14 mouse cellular contexts compared by ENCODE assay signal in genomic region chr11:20733486-20734030, GRCm38 (mm10). TPM values are rescaled to one million over a fixed set of nuclear protein-coding genes. Genes with fewer than 3 reads are reported as not detected.
DNase-seq lines count a peak whose midpoint lies in the region; ATAC-seq and TF ChIP-seq lines count a peak whose summit lies in the region.
"Had no signal": no experiment of that assay in that cellular context is flagged by ENCODE, and none has a peak within 500 bp of the region (broad histone marks: within the 10 kb centered on the region; RNA-seq: fewer than 3 reads in every experiment).

No protein-coding gene starts in this region.

- no peak overlapping the region for H3K9ac ChIP-seq in heart, embryonic 15.5 days
- H3K9ac ChIP-seq in lung, embryonic 14.5 days, result no peak overlapping the region
- no peak overlapping the region for H3K9ac ChIP-seq in kidney, postnatal 0 days (ENCODE audit: low read depth, low read length)
- H3K9ac ChIP-seq: neural tube, embryonic 12.5 days had no signal

- 34% methylated on average over 3 of the region's 3 CpGs for WGBS in heart, embryonic 15.5 days
- 29% methylated on average over 3 of the region's 3 CpGs for WGBS in lung, embryonic 14.5 days
- WGBS in kidney, postnatal 0 days, result 27% methylated on average over 3 of the region's 3 CpGs

- intact Hi-C loops in heart, postnatal 25 days (cut with DNase I), result no loop called here

- H3K4me2 ChIP-seq in heart, embryonic 15.5 days, result no peak overlapping the region
- no peak overlapping the region for H3K4me2 ChIP-seq in lung, embryonic 14.5 days
- H3K4me2 ChIP-seq in kidney, postnatal 0 days (ENCODE audit: low read length), result no peak overlapping the region
- H3K4me2 ChIP-seq: midbrain, embryonic 11.5 days; neural tube, embryonic 12.5 days had no signal

- ATAC-seq in heart, embryonic 15.5 days (replicated peaks; ENCODE audit: insufficient number of reproducible peaks, insufficient read depth, low FRiP score, low read depth), result no peak
- ATAC-seq in lung, embryonic 14.5 days (ENCODE audit: insufficient read depth), result no peak
- ATAC-seq in kidney, postnatal 0 days (replicated peaks; ENCODE audit: low FRiP score, low read depth), result no peak

- H3K4me3 ChIP-seq in heart, embryonic 15.5 days, result no peak overlapping the region
- no peak overlapping the region for H3K4me3 ChIP-seq in lung, embryonic 14.5 days (ENCODE audit: low read depth, low read length)
- H3K4me3 ChIP-seq in kidney, postnatal 0 days (replicated peaks; ENCODE audit: low read depth, low read length), result no peak overlapping the region
- H3K4me3 ChIP-seq: hindbrain, embryonic 10.5 days; neural tube, embryonic 12.5 days had no signal

- H3K9me3 ChIP-seq in heart, embryonic 15.5 days (replicated peaks), result no peaks in the 10 kb centered on the region
- H3K9me3 ChIP-seq in lung, embryonic 14.5 days (ENCODE audit: low read depth, low read length), result no peaks in the 10 kb centered on the region
- no peaks in the 10 kb centered on the region for H3K9me3 ChIP-seq in kidney, postnatal 0 days (replicated peaks; ENCODE audit: low read length)
- H3K9me3 ChIP-seq: hindbrain, embryonic 10.5 days; neural tube, embryonic 12.5 days had no signal

- no peak for TF ChIP-seq CTCF in lung, embryonic 14.5 days (IDR thresholded peaks at IDR 0.05; ENCODE audit: low read depth)
- TF ChIP-seq CTCF in kidney, postnatal 0 days (IDR thresholded peaks at IDR 0.05; ENCODE audit: low read depth), result no peak

- no peak for DNase-seq in heart, postnatal 25 days (ENCODE audit: low spot score)
- DNase-seq in lung, embryonic 14.5 days, result peak; percentile 12
- DNase-seq in lung, postnatal 4 days, result no peak
- DNase-seq in kidney, postnatal 0 days (ENCODE audit: low spot score), result no peak
- peak; percentile 32 for DNase-seq in naive thymus-derived CD4-positive, alpha-beta T cell, adult 2 months (ENCODE audit: low read depth)
- DNase-seq in adrenal gland, postnatal 10 days, result no peak
- DNase-seq in T-cell, adult 2 months (ENCODE audit: low spot score), result no peak
- DNase-seq: cerebellum, adult 11-12 months; gastrocnemius, postnatal 36 days; layer of hippocampus, adult 9-11 months had no signal

- no peaks in the 10 kb centered on the region for H3K27me3 ChIP-seq in heart, embryonic 15.5 days
- no peaks in the 10 kb centered on the region for H3K27me3 ChIP-seq in lung, embryonic 14.5 days (ENCODE audit: insufficient read depth, low read length)
- no peaks in the 10 kb centered on the region for H3K27me3 ChIP-seq in kidney, postnatal 0 days (ENCODE audit: insufficient read depth, low read length)
- H3K27me3 ChIP-seq: neural tube, embryonic 12.5 days had no signal

- peak overlapping the region; percentile 21; the same call in 1 of the 2 replicates for H3K27ac ChIP-seq in heart, embryonic 15.5 days
- H3K27ac ChIP-seq in lung, embryonic 14.5 days (ENCODE audit: low read depth), result 0 out of 2 replicates have a peak overlapping the region, but pooled peaks have one; percentile 34
- peak overlapping the region; percentile 37 for H3K27ac ChIP-seq in kidney, postnatal 0 days
- H3K27ac ChIP-seq: hindbrain, embryonic 10.5 days; neural tube, embryonic 12.5 days had no signal

- H3K4me1 ChIP-seq in heart, embryonic 15.5 days (replicated peaks), result peaks cover 15% of the 10 kb centered on the region
- H3K4me1 ChIP-seq in lung, embryonic 14.5 days (ENCODE audit: insufficient read depth), result peaks cover 6% of the 10 kb centered on the region; the same call in 1 of the 2 replicates
- peaks cover 13% of the 10 kb centered on the region; the same call in 1 of the 2 replicates for H3K4me1 ChIP-seq in kidney, postnatal 0 days (replicated peaks; ENCODE audit: insufficient read depth, low read length)

- H3K36me3 ChIP-seq in heart, embryonic 15.5 days, result no peaks in the 10 kb centered on the region
- H3K36me3 ChIP-seq in lung, embryonic 14.5 days (ENCODE audit: insufficient read depth), result no peaks in the 10 kb centered on the region
- H3K36me3 ChIP-seq in kidney, postnatal 0 days (ENCODE audit: insufficient read depth, low read length), result no peaks in the 10 kb centered on the region
- H3K36me3 ChIP-seq: hindbrain, embryonic 10.5 days; neural tube, embryonic 12.5 days had no signal

RNA-seq across cellular contexts. Expression of gene Aftph, which starts 7.8 kb away (rescaled TPM):
- polyA plus RNA-seq in heart, embryonic 15.5 days (2015; fragmentation: Nextera tagmentation; extraction: Ambion mirVana), result 9.2 and 11.9 TPM in 2 replicates
- 10 to 100 TPM; 21.3 to 25.5 TPM for total RNA-seq in heart, postnatal 25 days (2021)
- polyA plus RNA-seq in lung, embryonic 14.5 days (2014; fragmentation: Nextera tagmentation; extraction: Ambion mirVana), result 20.4 and 20.8 TPM in 2 replicates
- polyA plus RNA-seq in kidney, postnatal 0 days (2015; fragmentation: Nextera tagmentation; extraction: Ambion mirVana), result 25.1 and 25.4 TPM in 2 replicates
- total RNA-seq in adrenal gland, postnatal 10 days (2021), result 10 to 100 TPM; 35.9 to 44.4 TPM

Comparison
In these comparisons a context has a peak if more than half of its experiments do, and no peak if none do; other contexts are left out.
1. DNase-seq: peak in lung, embryonic 14.5 days (single experiment) and naive thymus-derived CD4-positive, alpha-beta T cell, adult 2 months (single experiment); none in heart, postnatal 25 days (single experiment), lung, postnatal 4 days (0 of 2), kidney, postnatal 0 days (single experiment), adrenal gland, postnatal 10 days (single experiment) and T-cell, adult 2 months (single experiment).
2. Peak in every context shown above with its lines, with median percentiles within 50 percentile points of each other: H3K27ac ChIP-seq.